Mouse (Mus musculus) frontal cortex, postnatal 25 days (tissue): ENCODE data around the gene Pik3c2g.

Experiments
- DNase-seq, 2 experiments: peaks; one replicate each; pipeline ENCODE4 v3.0.0; 2022; ENCODE audit warnings: low spot score in 2 of 2

Gene Pik3c2g

DNA sequence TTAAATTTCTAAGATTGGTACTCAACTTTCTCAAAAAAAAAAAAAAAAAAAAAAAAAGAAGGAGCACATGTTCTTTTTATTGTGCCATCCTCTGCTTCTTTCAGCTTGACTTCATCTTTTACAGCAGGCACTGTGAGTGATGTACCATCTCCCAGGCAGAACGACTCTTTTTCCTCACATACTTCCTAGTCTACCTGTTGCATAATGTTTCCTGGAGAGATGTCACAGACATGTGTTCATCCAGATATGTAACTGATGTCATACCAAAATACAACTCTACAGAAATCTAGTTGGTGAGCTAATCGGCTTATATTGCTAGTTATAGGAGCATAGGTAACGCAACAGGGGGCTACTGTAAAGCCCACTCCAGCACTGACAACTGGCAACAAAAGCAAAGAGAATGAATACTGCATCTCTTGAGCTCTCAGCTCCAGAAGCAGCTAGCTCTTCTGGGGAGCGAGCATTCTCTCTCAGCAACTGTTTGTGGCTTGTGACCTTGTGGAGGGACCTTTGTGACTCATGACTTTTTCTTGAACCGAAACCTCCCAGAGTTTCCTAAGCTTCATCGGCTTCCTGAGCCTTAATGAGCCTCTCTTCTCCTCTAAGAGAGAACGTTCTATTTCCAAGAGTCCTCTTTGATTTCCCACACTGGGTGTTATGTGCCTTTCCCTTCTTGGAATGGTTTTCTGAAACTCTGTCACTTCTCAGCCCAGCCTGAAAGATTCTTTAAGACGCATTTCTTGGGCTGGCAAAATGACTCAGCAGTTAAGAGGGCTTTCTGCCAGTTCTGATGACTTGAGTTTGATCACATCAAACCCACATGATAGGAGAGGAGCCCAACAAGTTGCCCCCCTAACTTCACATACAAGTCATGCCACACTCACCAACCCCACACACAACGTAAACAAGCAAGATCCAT is 148.9 kb downstream of the Pik3c2g start:
- DNase-seq = no peak

- no peak for DNase-seq
Observed at GRCm38 (mm10) chr6:139738350-139738749, 151.3 kb downstream of the Pik3c2g start.

GRCm38 (mm10) chr6:139742693-139743432 is 155.8 kb downstream of the Pik3c2g start:
- no peak for DNase-seq

DNA sequence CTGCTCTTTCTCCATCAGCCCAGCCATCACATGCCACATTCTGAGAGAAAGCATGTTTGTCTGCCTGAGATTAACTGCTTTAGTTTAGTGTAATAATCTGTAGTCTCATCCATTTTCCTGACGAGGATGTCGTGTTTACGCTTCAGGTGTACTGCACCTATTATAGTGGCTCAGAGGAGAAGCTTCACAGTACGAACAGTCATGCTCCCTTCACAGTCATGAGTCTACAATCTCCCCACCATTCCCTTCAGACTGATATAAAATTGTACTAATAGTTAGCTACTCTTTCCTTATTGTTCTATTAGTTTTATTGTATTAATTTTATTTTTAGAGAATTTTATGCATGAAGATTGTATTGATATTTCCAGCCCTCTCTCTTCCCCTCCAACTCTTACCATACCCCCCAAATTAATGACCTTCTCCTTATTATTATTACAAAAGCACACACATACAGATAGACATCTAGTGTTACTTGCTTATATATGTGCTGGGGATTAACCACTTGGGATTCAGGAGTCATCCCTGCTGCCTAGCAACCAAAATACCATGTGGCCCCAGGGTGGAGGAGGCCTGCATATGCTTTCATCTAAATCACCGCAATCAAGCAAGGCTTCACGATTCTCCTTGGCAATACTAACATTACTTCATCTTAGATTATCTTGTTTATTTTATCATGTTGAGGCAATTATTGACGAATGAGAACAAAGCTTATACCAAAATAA is 159.9 kb downstream of the Pik3c2g start:
- no peak for DNase-seq

GRCm38 (mm10) chr6:139748091-139748771 is 161.2 kb downstream of the Pik3c2g start:
- no peak for DNase-seq

- no peak for DNase-seq
Observed at GRCm38 (mm10) chr6:139750599-139750998, 163.6 kb downstream of the Pik3c2g start.

DNA sequence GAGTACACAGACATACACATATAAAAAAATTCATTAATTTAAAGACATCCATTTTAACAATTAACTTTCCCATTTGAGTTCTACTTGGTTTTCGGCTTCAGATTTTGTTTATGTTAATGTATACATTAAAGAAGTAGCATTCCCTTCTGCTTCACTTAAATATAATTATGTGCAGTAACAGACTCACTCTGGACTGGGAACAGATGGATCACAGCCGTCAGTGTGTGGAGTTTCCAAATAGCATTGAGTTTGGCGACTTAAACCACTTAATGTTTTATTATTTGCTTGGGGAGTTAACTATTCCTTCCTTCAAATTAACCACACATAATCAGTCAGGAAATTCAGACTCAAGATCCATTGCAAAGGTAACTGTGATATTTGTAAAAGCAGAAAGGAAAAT is 164.0 kb downstream of the Pik3c2g start:
- no peak for DNase-seq

GRCm38 (mm10) chr6:139757876-139758275 is 170.9 kb downstream of the Pik3c2g start:
- no peak for DNase-seq

DNA sequence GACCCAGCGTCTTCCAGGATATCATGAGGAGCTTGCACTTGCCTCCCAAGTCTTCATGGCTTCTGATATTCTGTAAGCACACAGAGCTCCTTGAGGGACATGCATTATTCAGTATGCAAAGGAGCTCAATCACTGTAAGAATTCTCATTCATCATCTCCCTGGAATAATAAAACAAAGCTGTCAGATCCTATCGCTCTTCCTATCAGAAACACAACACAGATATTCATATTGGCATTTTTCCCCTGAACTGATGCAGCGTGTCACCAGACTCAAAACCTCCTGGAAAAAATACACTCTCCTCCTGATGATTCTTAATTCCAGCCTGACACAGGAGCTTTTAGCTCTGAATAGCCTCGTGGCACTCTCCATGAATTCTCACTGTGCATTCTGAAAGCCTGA is 174.0 kb downstream of the Pik3c2g start:
- DNase-seq = no peak

DNA sequence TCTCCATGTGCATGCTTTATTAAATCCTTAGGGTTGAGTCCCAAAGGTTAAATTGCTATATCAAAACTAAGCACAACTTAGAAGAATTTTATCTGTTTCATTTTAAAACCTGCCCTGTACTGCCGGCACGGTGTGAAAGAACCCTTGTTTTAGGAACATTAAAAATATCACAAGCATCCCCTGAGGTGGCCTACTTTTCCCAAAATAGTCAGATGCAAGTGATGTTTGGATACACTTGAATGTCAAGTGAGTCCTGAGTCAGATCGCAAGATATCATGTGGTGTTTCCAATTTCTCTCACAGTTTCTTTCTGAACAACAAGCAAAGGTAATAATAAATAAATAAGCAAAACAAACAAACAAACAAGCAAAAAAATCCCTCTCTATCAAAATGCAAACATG is 177.4 kb downstream of the Pik3c2g start:
- DNase-seq = no peak

GRCm38 (mm10) chr6:139769744-139770473 is 182.9 kb downstream of the Pik3c2g start:
- no peak for DNase-seq

- no peak for DNase-seq
Observed at GRCm38 (mm10) chr6:139770535-139770934, 183.5 kb downstream of the Pik3c2g start.

- no peak for DNase-seq
Observed at GRCm38 (mm10) chr6:139777576-139778282, 190.7 kb downstream of the Pik3c2g start.

DNA sequence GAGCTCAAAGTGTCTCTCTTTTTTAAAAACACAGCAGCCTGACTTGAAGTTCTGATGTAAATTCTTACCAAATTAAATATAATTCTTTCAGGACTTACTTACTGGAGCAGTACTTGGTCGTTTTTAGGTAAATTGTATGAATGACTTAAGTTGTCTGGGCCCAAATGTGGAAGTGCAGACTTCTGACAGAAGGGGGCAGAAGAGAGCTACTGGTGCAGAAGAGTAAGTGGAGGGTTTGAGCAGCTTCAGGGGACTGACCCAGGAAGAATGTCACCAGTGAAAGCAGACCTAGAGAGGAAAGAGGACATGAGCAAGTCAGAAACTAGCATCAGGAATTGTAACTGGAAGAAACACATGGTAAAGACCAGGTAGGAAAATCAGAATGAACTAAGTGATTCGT is 193.0 kb downstream of the Pik3c2g start:
- DNase-seq = no peak

GRCm38 (mm10) chr6:139789479-139789878 is 202.5 kb downstream of the Pik3c2g start:
- no peak for DNase-seq

- no peak for DNase-seq
Observed at GRCm38 (mm10) chr6:139799541-139800226, 212.7 kb downstream of the Pik3c2g start.

- DNase-seq = no peak
Observed at GRCm38 (mm10) chr6:139821916-139822315, 234.9 kb downstream of the Pik3c2g start.

GRCm38 (mm10) chr6:139838239-139838638 is 251.2 kb downstream of the Pik3c2g start:
- DNase-seq = no peak

DNA sequence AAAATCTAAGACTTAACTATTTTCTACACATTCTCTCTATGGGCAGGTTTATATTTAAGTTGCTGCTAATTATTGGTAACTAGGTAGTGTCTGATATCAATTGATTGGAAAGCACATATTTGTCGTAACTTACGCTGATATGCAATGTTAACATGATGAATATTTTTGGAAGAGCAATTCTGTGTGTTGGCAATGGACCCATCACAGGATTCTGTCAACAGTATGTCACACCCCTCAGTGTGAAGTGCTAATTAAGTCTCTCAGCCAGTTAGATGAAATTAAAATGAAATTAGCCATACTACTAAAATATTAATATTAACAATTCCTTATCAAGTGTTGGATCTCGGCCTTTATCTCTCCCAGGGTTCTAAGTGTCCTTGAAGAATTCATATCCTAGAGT is 251.7 kb downstream of the Pik3c2g start:
- DNase-seq = no peak

GRCm38 (mm10) chr6:139839907-139840306 is 252.9 kb downstream of the Pik3c2g start:
- DNase-seq = no peak
